Mouse (Mus musculus): ENCODE data around the gene Mthfr. TPM values are rescaled to one million over a fixed set of nuclear protein-coding genes. Genes with fewer than 3 reads are reported as not detected.

The Mthfr gene
- total and polyA plus RNA-seq, 3 experiments, result 15.3 to 17.0 (median 16.3) TPM

Other genes starting within 250 kb of the Mthfr start
- 4.5 TPM in 2 replicates for gene Zfp984, start 229.3 kb upstream of the Mthfr start, total RNA-seq (2012; rRNA removed)
- 15.9 and 16.0 TPM in 2 replicates for gene Zfp984, start 229.3 kb upstream of the Mthfr start, total RNA-seq (2014; rRNA removed)
- gene Zfp984, start 229.3 kb upstream of the Mthfr start, polyA plus RNA-seq (2012; ENCODE audit: insufficient read length, low read depth), result 6.8 and 8.0 TPM in 2 replicates
- 2.0 and 2.7 TPM in 2 replicates for gene Zfp933, start 190.7 kb upstream of the Mthfr start, total RNA-seq (2012; rRNA removed)
- gene Zfp933, start 190.7 kb upstream of the Mthfr start, total RNA-seq (2014; rRNA removed), result 5.6 and 7.7 TPM in 2 replicates
- gene Zfp933, start 190.7 kb upstream of the Mthfr start, polyA plus RNA-seq (2012; ENCODE audit: insufficient read length, low read depth), result 3.0 and 3.4 TPM in 2 replicates
- 50.6 and 58.8 TPM in 2 replicates for gene Miip, start 170.3 kb upstream of the Mthfr start, total RNA-seq (2012; rRNA removed)
- gene Miip, start 170.3 kb upstream of the Mthfr start, total RNA-seq (2014; rRNA removed), result 31.5 and 33.6 TPM in 2 replicates
- gene Miip, start 170.3 kb upstream of the Mthfr start, polyA plus RNA-seq (2012; ENCODE audit: insufficient read length, low read depth), result 43.9 and 46.6 TPM in 2 replicates
- 4.0 and 4.3 TPM in 2 replicates for gene Fv1, start 170.1 kb upstream of the Mthfr start, total RNA-seq (2012; rRNA removed)
- 3.0 TPM in 2 replicates for gene Fv1, start 170.1 kb upstream of the Mthfr start, total RNA-seq (2014; rRNA removed)
- gene Fv1, start 170.1 kb upstream of the Mthfr start, polyA plus RNA-seq (2012; ENCODE audit: insufficient read length, low read depth), result 2.1 and 2.8 TPM in 2 replicates
- gene Mfn2, start 134.4 kb upstream of the Mthfr start, total RNA-seq (2012; rRNA removed), result 17.5 and 21.7 TPM in 2 replicates
- 8.6 and 10.0 TPM in 2 replicates for gene Mfn2, start 134.4 kb upstream of the Mthfr start, total RNA-seq (2014; rRNA removed)
- gene Mfn2, start 134.4 kb upstream of the Mthfr start, polyA plus RNA-seq (2012; ENCODE audit: insufficient read length, low read depth), result 33.0 and 36.8 TPM in 2 replicates
- gene Plod1, start 102.3 kb upstream of the Mthfr start, total RNA-seq (2012; rRNA removed), result 4.8 and 6.5 TPM in 2 replicates
- gene Plod1, start 102.3 kb upstream of the Mthfr start, total RNA-seq (2014; rRNA removed), result 0.30 and 0.51 TPM in 2 replicates
- 1.9 TPM in 2 replicates for gene Plod1, start 102.3 kb upstream of the Mthfr start, polyA plus RNA-seq (2012; ENCODE audit: insufficient read length, low read depth)
- 32.8 and 33.9 TPM in 2 replicates for gene 2510039O18Rik, start 98.2 kb upstream of the Mthfr start, total RNA-seq (2012; rRNA removed)
- 22.1 and 23.9 TPM in 2 replicates for gene 2510039O18Rik, start 98.2 kb upstream of the Mthfr start, total RNA-seq (2014; rRNA removed)
- 23.6 and 27.9 TPM in 2 replicates for gene 2510039O18Rik, start 98.2 kb upstream of the Mthfr start, polyA plus RNA-seq (2012; ENCODE audit: insufficient read length, low read depth)
- not detected in 2 replicates for gene Nppb, start 53.3 kb upstream of the Mthfr start, total RNA-seq (2012; rRNA removed)
- gene Nppb, start 53.3 kb upstream of the Mthfr start, total RNA-seq (2014; rRNA removed), result not detected in 2 replicates
- gene Nppb, start 53.3 kb upstream of the Mthfr start, polyA plus RNA-seq (2012; ENCODE audit: insufficient read length, low read depth), result not detected in 2 replicates
- not detected in 2 replicates for gene Nppa, start 38.4 kb upstream of the Mthfr start, total RNA-seq (2012; rRNA removed)
- not detected in 2 replicates for gene Nppa, start 38.4 kb upstream of the Mthfr start, total RNA-seq (2014; rRNA removed)
- gene Nppa, start 38.4 kb upstream of the Mthfr start, polyA plus RNA-seq (2012; ENCODE audit: insufficient read length, low read depth), result not detected in 2 replicates
- gene Clcn6, start 256 bp upstream of the Mthfr start, total RNA-seq (2012; rRNA removed), result 5.5 and 5.7 TPM in 2 replicates
- gene Clcn6, start 256 bp upstream of the Mthfr start, total RNA-seq (2014; rRNA removed), result 3.7 and 4.8 TPM in 2 replicates
- 9.2 and 10.6 TPM in 2 replicates for gene Clcn6, start 256 bp upstream of the Mthfr start, polyA plus RNA-seq (2012; ENCODE audit: insufficient read length, low read depth)
- 5.6 and 6.2 TPM in 2 replicates for gene Agtrap, start 49.0 kb downstream of the Mthfr start, total RNA-seq (2012; rRNA removed)
- 4.0 and 4.1 TPM in 2 replicates for gene Agtrap, start 49.0 kb downstream of the Mthfr start, total RNA-seq (2014; rRNA removed)
- gene Agtrap, start 49.0 kb downstream of the Mthfr start, polyA plus RNA-seq (2012; ENCODE audit: insufficient read length, low read depth), result 5.4 and 5.9 TPM in 2 replicates
- gene Mad2l2, start 91.3 kb downstream of the Mthfr start, total RNA-seq (2012; rRNA removed), result 39.4 and 43.3 TPM in 2 replicates
- gene Mad2l2, start 91.3 kb downstream of the Mthfr start, total RNA-seq (2014; rRNA removed), result 21.0 and 23.1 TPM in 2 replicates
- 36.5 and 40.9 TPM in 2 replicates for gene Mad2l2, start 91.3 kb downstream of the Mthfr start, polyA plus RNA-seq (2012; ENCODE audit: insufficient read length, low read depth)
- gene Draxin, start 91.6 kb downstream of the Mthfr start, total RNA-seq (2012; rRNA removed), result 0.04 TPM in 1 of 2 replicates, not detected in the other
- gene Draxin, start 91.6 kb downstream of the Mthfr start, total RNA-seq (2014; rRNA removed), result not detected in 2 replicates
- gene Draxin, start 91.6 kb downstream of the Mthfr start, polyA plus RNA-seq (2012; ENCODE audit: insufficient read length, low read depth), result not detected in 2 replicates
- 20.5 and 25.7 TPM in 2 replicates for gene Fbxo6, start 113.1 kb downstream of the Mthfr start, total RNA-seq (2012; rRNA removed)
- gene Fbxo6, start 113.1 kb downstream of the Mthfr start, total RNA-seq (2014; rRNA removed), result 24.1 and 32.5 TPM in 2 replicates
- 17.6 and 20.8 TPM in 2 replicates for gene Fbxo6, start 113.1 kb downstream of the Mthfr start, polyA plus RNA-seq (2012; ENCODE audit: insufficient read length, low read depth)
- gene Fbxo44, start 121.4 kb downstream of the Mthfr start, total RNA-seq (2012; rRNA removed), result 10.5 and 10.6 TPM in 2 replicates
- 2.2 and 2.8 TPM in 2 replicates for gene Fbxo44, start 121.4 kb downstream of the Mthfr start, total RNA-seq (2014; rRNA removed)
- gene Fbxo44, start 121.4 kb downstream of the Mthfr start, polyA plus RNA-seq (2012; ENCODE audit: insufficient read length, low read depth), result 2.1 and 2.3 TPM in 2 replicates
- 4.2 and 5.9 TPM in 2 replicates for gene Fbxo2, start 121.5 kb downstream of the Mthfr start, total RNA-seq (2012; rRNA removed)
- not detected in 2 replicates for gene Fbxo2, start 121.5 kb downstream of the Mthfr start, total RNA-seq (2014; rRNA removed)
- 0.30 and 0.50 TPM in 2 replicates for gene Fbxo2, start 121.5 kb downstream of the Mthfr start, polyA plus RNA-seq (2012; ENCODE audit: insufficient read length, low read depth)
- not detected in 2 replicates for gene Disp3, start 248.9 kb downstream of the Mthfr start, total RNA-seq (2012; rRNA removed)
- gene Disp3, start 248.9 kb downstream of the Mthfr start, total RNA-seq (2014; rRNA removed), result not detected in 2 replicates
- gene Disp3, start 248.9 kb downstream of the Mthfr start, polyA plus RNA-seq (2012; ENCODE audit: insufficient read length, low read depth), result not detected in 2 replicates

Measured in CH12.LX (cell line).